Mouse (Mus musculus) heart, embryonic 14.5 days (tissue): ENCODE measurements around the gene Dsn1. TPM values are rescaled to one million over a fixed set of nuclear protein-coding genes. Genes with fewer than 3 reads are reported as not detected.

Source experiments
- ATAC-seq: fragments of 200-750 bp; cut with Nextera tagmentation; 2 replicates; pipeline ENCODE4 v1.8.0; 2017; ENCODE audit warnings: low read depth, moderate TSS enrichment; ENCODE audit not compliant: insufficient number of reproducible peaks, insufficient read depth, low FRiP score
- H3K27ac ChIP-seq, 2 experiments: fragments of 200-500 bp in 1 of 2; fragments of 300-500 bp in 1 of 2; sonication (generic) in 1 of 2; replicated peaks in 1 of 2; 2 replicates each; pipeline ENCODE4 v1.5.1; 2012 to 2014; ENCODE audit warnings: low read depth in 2 of 2, low read length in 2 of 2, control low read depth in 1 of 2, mild to moderate bottlenecking in 1 of 2, mixed read lengths in 1 of 2; ENCODE audit not compliant: control insufficient read depth in 1 of 2, insufficient read depth in 1 of 2
- H3K27me3 ChIP-seq: fragments of 300-500 bp; sonication (generic); 2 replicates; pipeline ENCODE4 v1.6.1; 2014; ENCODE audit warnings: mild to moderate bottlenecking, low read length, control low read depth; ENCODE audit not compliant: control insufficient read depth, insufficient read depth
- H3K36me3 ChIP-seq: fragments of 300-500 bp; sonication (generic); 2 replicates; pipeline ENCODE4 v1.6.1; 2014; ENCODE audit warnings: mild to moderate bottlenecking, control low read depth, low read length, mixed read lengths; ENCODE audit not compliant: control insufficient read depth, insufficient read depth
- H3K4me1 ChIP-seq, 2 experiments: fragments of 200-500 bp in 1 of 2; fragments of 300-500 bp in 1 of 2; sonication (generic) in 1 of 2; 2 replicates each; pipeline ENCODE4 v1.6.1; 2012 to 2014; ENCODE audit warnings: low read length in 2 of 2, control low read depth in 1 of 2, mixed read lengths in 1 of 2; ENCODE audit not compliant: control insufficient read depth in 2 of 2, insufficient read depth in 2 of 2
- H3K4me2 ChIP-seq: fragments of 300-500 bp; sonication (generic); 2 replicates; pipeline ENCODE4 v1.6.1; 2014; ENCODE audit warnings: mild to moderate bottlenecking, low read length
- H3K4me3 ChIP-seq, 2 experiments: fragments of 200-500 bp in 1 of 2; fragments of 300-500 bp in 1 of 2; sonication (generic) in 1 of 2; 2 replicates each; pipeline ENCODE4 v1.5.1; 2012 to 2014; ENCODE audit warnings: low read length in 2 of 2, mild to moderate bottlenecking in 2 of 2, control low read depth in 1 of 2, low read depth in 1 of 2, moderate library complexity in 1 of 2; ENCODE audit not compliant: control insufficient read depth in 1 of 2, insufficient read depth in 1 of 2
- H3K9ac ChIP-seq: fragments of 300-500 bp; sonication (generic); 2 replicates; pipeline ENCODE4 v1.6.1; 2014; ENCODE audit warnings: mild to moderate bottlenecking, low read length
- H3K9me3 ChIP-seq: fragments of 300-500 bp; sonication (generic); 2 replicates; pipeline ENCODE4 v1.6.1; 2016; ENCODE audit warnings: low read length, control low read depth; ENCODE audit not compliant: control insufficient read depth
- WGBS: fragments of 180-500 bp; shearing (Covaris S2); extraction: QIAGEN DNeasy Blood & Tissue Kit; methylation state at CpG from one replicate; pipeline ENCODE4 v1.1.7; 2014; 5-methylcytosine and 5-hydroxymethylcytosine counted together
- polyA plus RNA-seq: library from polyadenylated mRNA; unstranded; fragments of >200 nt; fragmentation: Nextera tagmentation; extraction: Ambion mirVana; gene quantifications from 2 replicates; pipeline ENCODE4 v1.2.1, GENCODE M21; 2014

Dsn1 gene
- polyA plus RNA-seq, 1 experiment from 2014 or later = 35.9 TPM

DNA sequence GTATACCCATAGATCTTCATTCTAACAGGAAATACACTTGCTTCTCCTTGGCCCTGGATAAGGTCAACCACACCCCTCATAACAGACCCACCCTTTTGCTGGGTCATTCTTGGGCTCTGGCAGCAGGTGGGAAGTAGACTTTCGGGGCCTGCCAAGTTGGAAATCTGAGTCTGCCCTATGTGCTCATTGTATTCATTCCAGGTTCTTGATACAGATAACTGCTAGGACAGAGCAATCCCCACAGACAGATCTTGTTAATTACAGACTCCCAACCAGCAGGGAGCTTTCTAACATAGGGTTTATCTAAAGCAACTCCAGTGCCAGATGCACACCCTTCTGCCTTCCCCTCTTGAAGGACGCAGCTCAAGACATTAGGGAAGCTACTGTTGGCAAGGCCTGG is 24.1 kb downstream of the Dsn1 start:
- no peak overlapping the region for H3K9ac ChIP-seq
- H3K27me3 ChIP-seq = no peaks in the 10 kb centered on the region
- H3K27ac ChIP-seq = peak overlapping the region; percentile 39 to 77
- peaks cover 4 to 16% of the 10 kb centered on the region in 2 experiments for H3K4me1 ChIP-seq
- no peak overlapping the region for H3K4me2 ChIP-seq
- no peak for ATAC-seq
- 0 out of 2 replicates have a peak, but pooled peaks cover 2% of the 10 kb centered on the region for H3K36me3 ChIP-seq
- 17% methylated on average over 2 of the region's 2 CpGs for WGBS
- no peaks in the 10 kb centered on the region for H3K9me3 ChIP-seq
- H3K4me3 ChIP-seq = no peak overlapping the region

DNA sequence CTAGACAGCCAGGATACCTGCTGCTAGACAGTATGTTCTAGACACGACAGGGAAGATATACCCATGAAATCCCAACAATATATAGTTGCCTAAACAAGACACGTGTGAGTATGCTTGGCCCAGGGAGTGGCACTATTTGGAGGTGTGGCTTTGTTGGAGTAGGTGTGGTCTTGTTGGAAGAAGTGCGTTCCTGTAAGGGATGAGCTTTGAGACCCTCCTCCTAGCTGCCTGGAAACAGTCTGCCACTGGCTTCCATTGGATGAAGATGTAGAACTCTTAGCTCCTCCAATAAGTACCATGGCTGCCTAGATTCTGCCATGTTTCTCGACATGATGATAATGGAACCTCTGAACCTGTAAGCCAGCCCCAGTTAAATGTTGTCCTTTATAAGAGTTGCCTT is 25.7 kb downstream of the Dsn1 start:
- 0 out of 2 replicates have a peak, but pooled peaks cover 2% of the 10 kb centered on the region for H3K36me3 ChIP-seq
- no peak overlapping the region for H3K4me2 ChIP-seq
- ATAC-seq = no peak
- H3K27me3 ChIP-seq = no peaks in the 10 kb centered on the region
- H3K4me1 ChIP-seq = peaks cover 4 to 10% of the 10 kb centered on the region in 2 experiments
- WGBS = 83% methylated on average over 4 of the region's 4 CpGs
- no peaks in the 10 kb centered on the region for H3K9me3 ChIP-seq
- H3K27ac ChIP-seq = no peak overlapping the region
- no peak overlapping the region for H3K9ac ChIP-seq
- H3K4me3 ChIP-seq = no peak overlapping the region

DNA sequence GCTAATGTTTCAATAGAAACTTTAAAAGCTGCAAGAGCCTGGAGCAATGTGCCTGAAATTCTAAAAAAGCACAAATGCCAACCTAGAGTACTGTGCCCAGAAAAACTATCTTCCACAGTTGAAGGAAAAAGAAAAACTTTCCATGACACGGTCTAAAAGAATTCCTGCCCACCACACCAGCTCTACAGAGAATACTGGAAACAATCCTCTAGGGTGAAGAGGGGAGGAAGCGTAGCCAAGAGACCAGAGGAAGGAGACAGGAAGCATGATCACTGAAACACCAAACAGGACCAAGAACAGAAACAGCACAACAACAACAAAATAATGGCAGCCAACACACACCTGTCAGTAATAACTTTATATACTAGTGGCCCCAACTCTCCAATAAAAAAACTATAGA is 26.9 kb downstream of the Dsn1 start:
- Histone ChIP-seq H3K36me3 (0 out of 2 replicates have a peak, but pooled peaks cover 2% of the 10 kb centered on the region), H3K4me1 (peaks cover 7 to 14% of the 10 kb centered on the region in 2 experiments), H3K27ac (no peak overlapping the region), H3K27me3 (no peaks in the 10 kb centered on the region), H3K4me2 (no peak overlapping the region), H3K9me3 (no peaks in the 10 kb centered on the region), H3K9ac (no peak overlapping the region), H3K4me3 (no peak overlapping the region)
- ATAC-seq = no peak
- 58% methylated on average over 2 of the region's 2 CpGs for WGBS

DNA sequence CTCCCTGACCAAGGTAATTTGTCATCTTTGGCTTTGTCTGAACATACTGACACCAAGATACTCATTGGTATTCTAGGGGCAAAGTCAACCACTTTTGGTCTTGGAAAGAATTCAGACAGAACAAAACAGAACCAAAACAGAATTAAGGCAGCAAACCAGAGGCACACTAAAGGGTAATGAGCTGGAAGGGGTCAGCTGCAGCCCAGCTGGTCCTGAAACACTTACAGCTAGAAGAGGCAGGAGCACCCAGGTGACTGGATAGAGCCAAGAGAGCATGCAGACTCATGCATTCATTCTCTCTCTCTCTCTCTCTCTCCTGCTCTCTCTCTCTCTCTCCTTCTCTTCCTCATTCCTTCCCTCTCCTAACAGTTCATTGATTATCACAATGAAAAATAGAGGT is 30.2 kb downstream of the Dsn1 start:
- Histone ChIP-seq H3K9ac (no peak overlapping the region), H3K4me3 (no peak overlapping the region), H3K4me2 (no peak overlapping the region), H3K9me3 (no peaks in the 10 kb centered on the region), H3K36me3 (0 out of 2 replicates have a peak, but pooled peaks cover 2% of the 10 kb centered on the region), H3K27me3 (no peaks in the 10 kb centered on the region), H3K27ac (no peak overlapping the region), H3K4me1 (peaks cover 9 to 22% of the 10 kb centered on the region in 2 experiments)
- ATAC-seq = no peak

DNA sequence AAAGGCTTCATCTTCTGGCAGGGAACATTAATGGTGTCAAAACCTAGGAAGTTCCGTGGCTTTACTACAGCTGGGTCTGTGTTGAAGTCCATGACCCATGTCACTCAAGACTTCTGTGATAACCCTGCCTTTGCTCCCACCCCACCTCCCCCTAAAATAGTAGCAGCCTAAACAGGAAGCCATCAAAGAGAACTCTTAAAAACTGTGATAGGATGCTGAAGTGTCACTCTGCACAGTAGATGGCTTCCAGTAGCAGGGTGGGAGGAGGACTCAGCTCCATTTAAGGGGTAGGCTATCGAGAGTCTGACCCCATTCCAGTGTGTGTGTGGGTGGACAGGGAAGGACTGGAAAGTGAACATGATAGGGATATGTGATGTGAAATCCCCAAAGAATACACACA is 32.0 kb downstream of the Dsn1 start:
- Histone ChIP-seq H3K4me2 (peak overlapping the region; percentile 51), H3K9ac (no peak overlapping the region), H3K9me3 (no peaks in the 10 kb centered on the region), H3K27me3 (no peaks in the 10 kb centered on the region), H3K27ac (peak overlapping the region; percentile 81 to 91), H3K4me3 (no peak overlapping the region), H3K4me1 (peaks cover 13 to 25% of the 10 kb centered on the region in 2 experiments), H3K36me3 (0 out of 2 replicates have a peak, but pooled peaks cover 2% of the 10 kb centered on the region)
- WGBS = 0% methylated on average over 2 of the region's 2 CpGs
- peak; percentile 70 for ATAC-seq

DNA sequence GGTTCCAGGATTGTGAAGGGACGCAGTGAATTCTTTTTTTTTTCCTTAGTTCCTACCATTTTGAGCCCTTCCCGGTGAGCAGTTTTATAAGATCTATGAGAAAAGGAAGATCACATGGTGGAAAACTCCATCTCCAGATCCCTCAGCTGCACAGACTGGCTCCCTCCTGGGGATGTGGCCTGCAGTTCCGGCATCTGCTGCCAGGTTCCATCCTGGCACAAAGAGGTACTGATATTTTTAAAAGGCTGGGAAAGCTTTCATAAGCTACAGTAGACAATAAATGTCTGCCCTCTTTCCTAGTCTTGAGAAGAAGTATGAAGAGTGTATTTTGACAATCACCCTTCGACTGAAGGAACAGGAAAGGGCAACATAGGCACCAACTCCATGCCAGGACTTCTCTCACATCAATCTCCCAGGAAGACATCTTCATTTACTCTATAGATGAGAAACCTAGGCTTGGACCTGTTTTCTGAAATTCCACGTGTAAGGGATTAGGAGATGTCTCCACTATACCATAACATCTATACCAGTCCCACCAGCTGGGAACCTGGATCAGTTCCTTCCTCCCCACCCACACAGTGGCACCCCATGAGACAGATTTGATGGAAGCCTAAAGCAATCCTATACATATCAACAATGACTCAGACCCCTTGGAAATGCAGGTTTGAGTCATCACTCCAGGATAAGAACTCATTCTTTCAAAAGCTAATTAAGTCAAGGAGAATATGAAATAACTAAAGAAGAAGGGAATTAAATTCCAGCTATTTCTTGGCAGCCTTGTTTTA is 33.4 kb downstream of the Dsn1 start:
- no peak overlapping the region for H3K9ac ChIP-seq
- 0 out of 4 replicates have a peak overlapping the region, but pooled peaks of 1 of the 2 experiments have one; percentile 17 for H3K27ac ChIP-seq
- H3K36me3 ChIP-seq = 0 out of 2 replicates have a peak, but pooled peaks cover 6% of the 10 kb centered on the region
- H3K4me2 ChIP-seq = no peak overlapping the region
- WGBS = 73% methylated on average over 5 of the region's 5 CpGs
- H3K4me3 ChIP-seq = no peak overlapping the region
- ATAC-seq = no peak
- peaks cover 13 to 25% of the 10 kb centered on the region in 2 experiments for H3K4me1 ChIP-seq
- H3K9me3 ChIP-seq = no peaks in the 10 kb centered on the region
- H3K27me3 ChIP-seq = no peaks in the 10 kb centered on the region

DNA sequence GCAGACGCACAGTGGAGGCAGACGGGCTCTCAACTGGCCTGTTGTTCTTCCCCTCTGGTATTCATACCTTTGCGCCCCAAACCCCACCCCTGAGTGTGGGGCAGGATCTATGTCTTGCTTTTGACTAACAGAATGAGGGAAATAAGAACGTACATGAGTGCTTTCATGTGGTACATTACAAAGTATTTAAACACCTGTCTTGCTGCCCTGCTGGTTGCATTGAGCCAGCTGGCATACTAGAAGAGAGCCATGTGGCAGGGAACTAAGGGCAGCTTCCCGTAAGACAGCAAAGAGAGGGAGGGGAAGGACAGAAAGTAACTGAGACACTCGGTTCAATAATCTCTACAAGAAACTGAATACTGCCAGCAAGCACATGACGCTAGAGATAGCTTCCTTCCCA is 36.7 kb downstream of the Dsn1 start:
- no peak overlapping the region for H3K4me3 ChIP-seq
- H3K36me3 ChIP-seq = 0 out of 2 replicates have a peak, but pooled peaks cover 4% of the 10 kb centered on the region
- peaks cover 10 to 23% of the 10 kb centered on the region in 2 experiments; a peak in 3 of 4 replicates for H3K4me1 ChIP-seq
- no peak overlapping the region for H3K27ac ChIP-seq
- H3K27me3 ChIP-seq = no peaks in the 10 kb centered on the region
- ATAC-seq = no peak
- no peak overlapping the region for H3K4me2 ChIP-seq
- H3K9ac ChIP-seq = no peak overlapping the region
- 62% methylated on average over 7 of the region's 7 CpGs for WGBS
- no peaks in the 10 kb centered on the region for H3K9me3 ChIP-seq
